Mouse (Mus musculus) CD4-positive, CD25-positive, alpha-beta regulatory T cell, adult 2 months (primary cell): ENCODE measurements around the gene Rpl18a.

ENCODE experiments used
- DNase-seq: peaks from one replicate; pipeline ENCODE4 v3.0.0-alpha.2; 2012; ENCODE audit warnings: low read depth, low spot score

Gene Rpl18a

DNA sequence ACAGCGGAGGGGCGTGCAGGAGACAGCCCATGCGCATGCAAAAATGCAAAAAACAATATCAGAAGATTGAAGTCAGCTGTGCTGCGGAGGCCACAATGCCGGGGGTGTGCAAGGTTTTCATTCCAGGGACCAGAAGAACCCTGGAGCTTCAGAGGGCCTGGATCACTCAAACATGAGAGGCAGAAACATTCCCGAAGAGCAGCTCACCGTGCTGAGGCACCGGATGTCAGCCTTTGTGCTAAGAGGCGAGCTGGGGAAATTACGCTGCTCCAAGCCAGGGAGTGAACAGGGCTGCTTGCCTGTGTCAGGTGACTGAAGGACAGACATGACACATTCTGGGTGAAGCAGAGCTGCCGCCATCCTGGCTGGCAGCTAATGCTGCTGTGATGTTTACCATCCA, 16.7 kb downstream of the Rpl18a start:
- no peak for DNase-seq

DNA sequence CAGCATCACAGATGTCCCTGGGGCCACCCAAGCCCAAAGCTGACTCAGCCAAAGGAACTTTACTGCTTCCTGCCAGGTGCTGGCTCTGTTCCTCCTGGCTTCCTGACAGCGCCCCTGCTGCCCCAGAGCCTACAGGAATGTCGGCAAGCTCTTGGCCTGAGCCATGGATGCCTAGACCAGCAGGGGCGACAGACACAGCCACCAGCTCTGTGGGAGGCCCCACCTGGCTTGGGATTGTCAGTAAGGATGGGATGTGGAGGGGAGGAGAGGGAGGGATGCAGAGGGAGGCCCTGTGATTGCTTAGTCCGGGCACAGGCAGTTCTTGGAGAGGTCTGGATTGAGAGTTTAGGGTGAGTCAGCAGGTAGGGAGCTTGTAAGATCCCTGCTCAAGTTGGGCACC, 17.1 kb downstream of the Rpl18a start:
- no peak for DNase-seq

DNA sequence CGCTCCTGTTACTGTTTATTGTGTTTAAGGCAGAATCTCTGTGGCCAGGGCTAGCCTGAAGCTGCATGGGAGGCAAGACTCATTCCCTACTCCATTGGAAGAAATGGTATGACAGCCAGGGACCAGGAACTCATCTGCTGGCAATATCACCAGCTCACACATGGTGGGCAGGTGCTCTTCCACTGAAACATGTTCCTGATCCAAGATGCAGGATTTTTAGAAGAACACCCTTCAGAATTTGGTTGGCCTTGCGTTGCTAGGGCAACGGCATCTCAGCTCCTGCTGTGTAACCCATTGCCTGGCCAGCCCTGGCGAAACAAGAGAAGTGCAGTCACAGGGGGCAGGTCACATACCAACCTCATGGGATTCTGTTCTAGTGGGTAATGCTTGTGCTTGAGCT, 17.7 kb downstream of the Rpl18a start:
- no peak for DNase-seq

DNA sequence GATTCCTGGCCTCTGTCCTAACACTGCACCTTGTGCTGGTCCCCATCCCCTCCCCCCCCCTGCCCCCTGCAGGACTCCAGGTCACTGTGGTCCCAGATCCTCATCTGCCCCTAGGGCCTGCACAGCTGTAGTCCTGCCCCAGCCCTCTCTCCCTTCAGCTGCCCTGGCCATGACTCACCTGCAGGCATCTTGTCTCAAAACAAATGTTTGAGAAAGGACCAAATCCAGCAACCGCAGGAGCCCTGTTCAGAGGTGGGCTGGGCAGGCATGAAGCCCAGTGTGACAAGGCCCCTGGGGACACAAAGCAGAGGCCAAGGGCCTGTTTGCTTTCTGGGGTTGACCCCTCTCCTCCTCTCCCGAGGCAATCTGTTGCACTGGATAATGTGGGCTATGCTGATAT, 19.0 kb downstream of the Rpl18a start:
- no peak for DNase-seq

DNA sequence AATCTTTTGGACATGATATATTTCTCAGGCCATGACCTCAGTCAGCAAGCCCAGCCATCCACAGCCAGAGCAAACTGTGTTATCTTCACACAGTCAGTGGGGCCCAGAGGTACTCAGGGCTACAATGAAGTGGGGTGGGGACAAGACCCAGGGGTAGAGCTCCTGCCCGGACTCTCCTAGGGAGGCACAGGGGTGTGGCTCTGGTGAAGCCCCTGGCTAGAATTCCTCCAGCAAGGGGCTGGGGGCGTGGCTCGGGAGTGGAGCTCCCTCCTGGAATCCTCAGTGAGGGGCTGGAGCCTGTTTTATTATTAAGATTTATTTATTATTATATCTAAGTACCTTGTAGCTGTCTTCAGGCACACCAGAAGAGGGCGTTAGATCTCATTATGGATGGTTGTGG, 20.8 kb downstream of the Rpl18a start:
- DNase-seq = no peak

DNA sequence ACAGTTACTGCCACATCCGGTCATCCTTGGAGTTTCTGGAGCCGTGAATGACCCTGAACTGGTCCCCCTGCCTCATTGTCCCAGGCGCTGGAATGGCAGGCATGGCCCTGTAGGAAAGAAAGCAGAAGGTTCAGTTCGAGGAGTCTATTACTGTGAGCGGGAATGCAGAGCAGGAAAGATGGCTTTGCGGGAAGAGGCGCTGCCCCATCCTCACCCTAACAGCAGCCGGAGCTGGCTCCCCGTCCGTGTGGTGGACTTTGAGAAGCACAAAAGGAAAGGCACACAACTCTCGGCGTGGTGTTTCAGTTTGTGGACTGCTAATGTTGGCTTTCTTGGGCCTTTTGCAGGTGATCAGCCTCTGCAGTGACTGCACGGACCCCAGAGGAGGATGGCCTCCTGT, 22.8 kb downstream of the Rpl18a start:
- DNase-seq = no peak

DNA sequence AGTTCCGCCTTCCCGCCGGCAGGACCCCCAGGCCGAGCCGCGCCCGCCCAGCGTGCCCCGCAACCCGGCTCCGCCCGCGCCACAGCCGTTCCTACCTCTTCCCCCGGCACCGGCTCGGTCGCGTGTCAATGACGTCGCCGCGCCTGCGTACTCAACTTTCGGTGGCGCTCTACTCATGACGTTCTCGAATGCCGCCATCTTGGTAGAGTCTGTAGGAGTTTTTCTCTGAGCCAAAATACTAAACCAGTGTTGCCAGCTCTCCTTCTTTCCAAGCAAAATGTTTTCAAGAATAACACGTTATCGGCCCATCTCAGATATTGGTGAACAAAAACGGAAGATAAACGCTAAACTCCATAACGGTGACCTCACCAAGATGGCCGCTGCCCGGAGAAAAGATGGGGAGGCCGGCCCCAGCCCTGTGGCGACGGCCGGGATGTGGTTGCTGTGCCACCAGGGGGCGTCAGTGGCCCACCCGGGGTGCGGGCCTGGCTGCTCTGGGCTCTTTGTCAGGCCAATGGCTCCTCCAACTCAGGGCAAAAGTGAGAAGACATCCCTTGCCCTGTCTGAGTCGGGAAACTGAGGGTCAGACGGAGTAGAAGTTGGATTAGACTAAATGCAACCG, 23.7 kb downstream of the Rpl18a start, which contains the start of gene Ccdc124:
Ccdc124 (minus strand) TSS at position 572 of the 622 bp plus-strand sequence.
- peak; percentile 97 for DNase-seq

DNA sequence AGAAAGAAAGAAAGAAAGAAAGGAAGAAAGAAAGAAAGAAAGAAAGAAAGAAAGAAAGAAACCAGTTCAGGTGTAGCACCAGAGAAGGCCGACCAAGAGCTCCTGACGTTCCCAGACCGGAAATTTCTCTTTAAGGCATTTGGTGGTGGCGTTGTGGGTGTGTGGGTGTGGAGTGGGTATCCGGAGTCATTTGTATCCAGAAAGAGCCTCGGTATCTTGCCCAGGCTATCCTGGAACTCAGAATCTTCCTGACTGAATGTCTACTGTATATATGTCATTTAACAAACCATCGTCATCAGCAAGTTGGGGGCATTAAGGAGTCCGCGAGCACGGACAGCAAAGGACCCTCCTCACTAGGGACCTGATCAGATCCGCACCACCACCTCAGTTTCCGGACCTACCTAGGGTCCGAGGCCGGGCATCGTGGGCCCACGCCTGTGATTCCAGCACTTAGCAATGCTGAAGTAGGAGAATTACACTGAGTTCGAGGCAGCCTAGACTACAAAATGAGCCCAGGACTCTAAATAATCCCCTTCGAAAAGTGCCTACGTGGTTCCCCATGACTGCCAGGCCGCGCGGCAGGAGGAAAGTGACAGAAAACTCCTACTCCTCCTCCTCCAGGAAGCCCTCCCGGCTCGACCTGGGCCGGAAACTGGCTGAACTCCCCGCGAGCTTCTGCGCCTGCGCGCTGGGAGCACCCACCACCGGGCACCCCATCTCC, 24.4 kb downstream of the Rpl18a start:
- peak; percentile 45 for DNase-seq

DNA sequence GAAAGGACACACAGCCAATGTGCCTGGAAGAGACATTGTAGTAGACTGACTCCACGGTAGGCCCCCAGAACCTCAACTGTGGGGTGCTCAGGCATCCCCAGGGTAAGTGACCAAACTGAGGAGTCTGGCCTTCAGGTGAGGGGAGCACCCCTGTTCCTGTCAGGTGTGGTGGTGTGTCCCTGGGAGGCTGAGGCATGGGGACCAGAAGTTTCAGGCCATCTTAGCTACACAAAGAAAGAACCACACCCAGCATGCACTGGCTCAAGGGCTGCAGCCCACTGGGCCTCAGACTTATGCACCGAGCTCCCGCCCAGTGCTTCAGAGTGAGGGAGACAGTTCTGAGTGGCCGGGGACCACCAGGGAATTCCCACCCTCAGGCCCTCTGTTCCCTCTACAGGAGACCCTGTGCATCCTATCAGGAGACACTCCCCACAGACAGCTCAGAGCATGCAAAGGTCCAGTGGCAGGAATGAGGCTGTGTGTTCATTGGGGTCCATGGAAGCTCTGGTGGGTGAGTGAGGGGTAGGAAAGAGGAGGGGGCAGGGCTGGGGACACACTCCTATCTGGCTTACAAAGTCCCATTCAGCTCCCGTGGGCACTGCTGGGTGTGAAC, 25.9 kb downstream of the Rpl18a start:
- no peak for DNase-seq

DNA sequence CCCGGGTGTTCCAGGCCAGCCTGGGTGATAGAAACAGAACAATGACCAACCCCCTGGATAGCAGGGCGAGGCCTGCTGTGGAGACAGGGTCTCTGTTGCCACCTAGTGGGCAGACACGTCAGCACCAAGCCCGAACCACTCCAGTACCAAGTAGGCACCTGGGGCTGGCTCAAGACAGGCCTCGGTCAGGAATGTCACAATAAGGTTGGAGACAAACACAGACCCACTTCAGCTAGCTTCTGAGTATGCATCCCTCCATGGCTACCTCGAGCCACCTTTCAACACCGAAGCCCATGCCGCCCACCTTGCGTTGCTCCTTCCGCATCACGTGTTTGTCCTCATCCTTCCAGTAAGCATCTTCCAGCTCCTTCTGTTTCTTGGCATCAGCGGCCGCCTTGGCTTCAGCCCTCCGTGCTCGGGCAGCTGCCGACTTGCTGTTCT, 27.6 kb downstream of the Rpl18a start:
- DNase-seq = peak; percentile 89

DNA sequence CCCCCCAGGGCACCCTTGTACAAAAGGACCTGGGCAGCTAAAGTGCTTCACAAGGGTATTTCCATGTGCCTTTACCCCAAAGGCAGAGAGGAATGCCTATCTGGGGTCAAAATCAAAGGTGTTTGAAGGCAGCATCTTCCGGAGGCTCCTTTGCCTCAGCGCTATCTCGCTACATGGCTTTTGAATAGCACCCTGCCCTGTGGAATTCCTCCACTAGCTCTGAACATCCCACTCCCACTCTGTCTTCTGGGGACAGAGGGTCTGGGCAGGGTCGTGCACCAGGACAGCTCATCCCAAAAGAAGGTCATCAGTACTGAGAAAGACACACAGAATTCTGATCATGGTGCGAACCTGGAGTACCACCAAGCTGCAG, 28.0 kb downstream of the Rpl18a start:
- DNase-seq = no peak

DNA sequence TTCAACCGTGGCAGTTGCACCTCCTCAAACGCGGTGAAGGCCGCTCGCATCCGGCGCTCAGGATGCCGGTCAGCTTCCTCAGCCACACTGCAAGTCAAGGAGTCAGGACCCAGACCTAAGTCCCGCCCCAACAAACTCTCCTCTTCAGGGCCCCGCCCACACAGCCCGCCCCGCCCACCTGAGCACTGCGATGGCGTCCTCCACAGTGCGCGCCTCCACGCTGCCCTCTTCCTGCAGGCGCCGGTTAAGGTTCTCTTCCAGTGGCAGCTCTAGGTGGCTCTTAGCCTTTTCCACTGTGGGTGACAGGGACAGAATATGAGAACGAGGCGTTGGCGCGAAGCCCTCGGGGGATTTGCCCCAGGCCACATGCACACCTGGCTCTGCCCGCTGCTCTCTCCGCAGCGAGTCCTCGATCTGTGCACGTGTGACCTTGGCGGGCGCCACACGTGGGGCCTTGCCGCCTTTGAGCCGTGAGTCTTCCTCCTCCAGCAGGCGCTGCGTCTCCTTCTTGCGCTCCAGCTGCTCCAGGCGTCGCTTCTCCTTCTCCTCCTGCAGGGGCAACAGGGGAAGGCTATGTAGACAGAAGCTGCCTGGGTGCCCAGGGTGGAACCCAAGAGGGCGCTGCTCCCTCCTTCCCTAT, 28.5 kb downstream of the Rpl18a start:
- peak; percentile 81 for DNase-seq

DNA sequence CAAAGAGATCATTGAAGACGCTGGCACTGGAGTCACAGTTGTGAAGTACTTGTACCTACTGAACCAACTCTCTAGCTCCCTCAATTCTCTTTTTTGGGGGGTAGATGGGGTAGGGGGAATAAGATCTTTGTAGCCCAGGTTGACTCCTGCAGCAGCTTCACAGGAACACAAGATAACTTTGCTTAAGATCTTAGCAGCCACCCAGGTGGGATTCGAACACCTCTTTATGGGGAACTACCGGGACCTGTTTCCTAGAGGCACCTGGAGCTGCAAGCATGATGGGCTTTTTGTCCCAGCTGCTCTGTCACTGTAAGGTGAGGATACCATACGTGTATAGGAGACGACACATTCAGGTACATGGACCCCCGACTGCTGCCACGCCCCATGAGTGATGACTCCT, 30.6 kb downstream of the Rpl18a start:
- no peak for DNase-seq

DNA sequence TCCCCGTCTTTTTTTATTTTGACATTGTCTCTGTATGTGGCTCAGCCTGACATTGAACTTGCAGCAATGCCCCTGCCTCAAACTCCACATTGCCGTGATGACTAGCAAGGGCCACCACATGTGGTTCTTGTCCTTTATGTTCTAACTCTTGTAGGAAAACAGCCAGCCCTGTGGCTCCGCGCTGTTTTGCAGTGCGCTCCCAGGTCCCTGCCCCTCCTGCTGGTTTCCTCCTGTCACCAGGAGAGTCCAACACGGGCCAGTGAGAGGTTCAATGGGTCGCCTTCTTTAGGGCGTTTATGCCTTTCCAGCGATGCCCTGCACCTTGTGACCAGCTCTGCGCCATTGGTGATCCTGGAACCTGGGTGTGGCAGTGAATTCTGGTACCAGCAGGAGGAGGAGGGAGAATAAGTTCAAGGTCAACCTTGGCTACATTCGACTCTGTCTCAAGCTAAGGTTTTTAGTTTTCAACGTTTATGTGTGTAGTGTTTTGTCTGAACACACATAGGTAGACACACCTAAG, 31.2 kb downstream of the Rpl18a start:
- DNase-seq = no peak

DNA sequence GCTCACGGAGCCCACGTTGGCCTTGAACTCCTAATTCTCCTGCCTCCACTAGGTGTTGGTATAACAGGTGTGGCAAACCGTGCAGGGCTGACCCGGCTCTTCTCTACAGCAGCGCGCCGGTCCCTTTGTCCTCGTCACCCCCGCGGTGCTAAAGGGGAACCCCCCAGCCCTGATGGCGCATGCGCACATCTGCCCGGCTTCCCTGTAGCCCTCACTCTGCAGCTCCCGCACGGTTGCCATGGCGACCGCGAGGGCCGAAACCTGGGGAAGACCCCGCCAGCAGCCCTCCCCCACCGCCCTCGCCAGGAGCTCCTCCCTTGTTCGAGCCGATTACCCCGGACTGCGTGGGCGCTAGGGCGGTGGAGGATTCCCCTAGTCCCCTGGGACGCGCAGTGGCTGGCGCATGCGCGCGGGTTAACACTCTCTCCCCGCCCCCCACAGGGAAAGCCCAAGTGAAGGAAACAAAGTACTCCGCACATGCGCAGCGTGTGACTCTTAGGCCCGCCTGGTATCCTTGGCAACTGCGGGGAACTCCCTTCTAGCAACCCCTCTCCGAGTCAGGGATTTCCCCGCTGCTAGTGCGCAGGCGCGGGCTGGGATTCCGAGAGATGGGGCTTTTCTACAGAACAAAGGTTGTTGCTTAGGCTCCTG, 31.7 kb downstream of the Rpl18a start:
- DNase-seq = peak; percentile 100

DNA sequence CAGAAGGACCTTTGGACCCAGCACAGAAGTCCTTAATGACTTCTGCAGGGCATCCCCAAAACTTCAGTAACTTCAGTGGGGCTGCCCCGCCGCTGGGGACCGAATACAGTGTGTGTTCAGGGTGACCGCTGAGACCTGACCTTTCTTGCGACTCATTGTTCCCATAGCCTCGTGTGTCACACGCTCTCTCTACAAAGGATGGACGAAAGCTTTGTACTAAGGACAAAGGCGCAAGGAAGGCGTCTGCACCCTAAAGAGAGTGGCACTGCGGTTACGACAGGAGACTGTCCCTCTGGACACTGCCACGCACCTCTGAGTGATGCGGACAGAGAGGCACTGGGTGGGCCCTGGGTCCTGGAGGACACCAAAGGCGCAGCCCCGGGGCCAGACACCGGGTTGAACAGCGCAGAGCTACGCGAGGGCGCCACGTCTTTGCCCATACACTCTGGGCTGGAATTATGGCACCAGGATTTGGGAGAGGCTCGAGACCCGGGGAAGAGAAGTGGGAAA, 32.4 kb downstream of the Rpl18a start:
- peak; percentile 49 for DNase-seq

DNA sequence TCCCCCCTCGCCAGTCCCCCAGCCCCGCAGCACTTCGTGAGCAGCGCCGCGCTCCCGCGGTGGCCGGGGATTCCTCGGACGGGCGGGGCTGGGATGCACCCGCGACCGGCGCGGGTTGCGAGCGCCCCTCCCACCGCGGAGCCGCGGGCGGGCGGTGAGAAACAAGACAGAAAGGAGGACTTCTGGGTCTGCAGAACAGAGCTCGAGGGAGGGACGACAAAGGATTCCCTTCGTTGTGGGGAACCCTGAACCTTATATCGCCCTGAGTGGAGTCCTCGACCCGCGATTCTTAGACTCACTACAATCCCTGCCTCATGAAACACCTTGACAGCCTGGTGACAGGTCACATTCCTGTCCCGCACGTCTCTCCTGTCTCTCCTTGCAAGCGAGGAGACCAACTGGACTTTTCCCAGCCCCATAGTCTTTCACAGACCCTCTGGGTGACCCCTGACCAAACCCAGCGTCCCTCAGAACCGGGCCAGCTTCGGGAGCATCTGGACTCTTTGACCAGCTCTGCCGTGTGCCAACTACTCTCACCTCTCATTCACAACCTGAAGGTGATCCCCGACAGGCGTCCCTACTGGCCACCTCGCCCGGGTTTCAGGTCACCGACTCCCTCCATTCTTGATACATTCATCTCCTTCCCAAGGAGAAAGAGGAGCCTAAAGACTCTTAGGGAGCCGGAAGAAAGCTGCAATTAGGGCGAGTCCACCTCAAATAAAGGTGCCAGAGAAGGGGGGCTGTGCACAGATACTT, 33.1 kb downstream of the Rpl18a start:
- peak; percentile 64 for DNase-seq

DNA sequence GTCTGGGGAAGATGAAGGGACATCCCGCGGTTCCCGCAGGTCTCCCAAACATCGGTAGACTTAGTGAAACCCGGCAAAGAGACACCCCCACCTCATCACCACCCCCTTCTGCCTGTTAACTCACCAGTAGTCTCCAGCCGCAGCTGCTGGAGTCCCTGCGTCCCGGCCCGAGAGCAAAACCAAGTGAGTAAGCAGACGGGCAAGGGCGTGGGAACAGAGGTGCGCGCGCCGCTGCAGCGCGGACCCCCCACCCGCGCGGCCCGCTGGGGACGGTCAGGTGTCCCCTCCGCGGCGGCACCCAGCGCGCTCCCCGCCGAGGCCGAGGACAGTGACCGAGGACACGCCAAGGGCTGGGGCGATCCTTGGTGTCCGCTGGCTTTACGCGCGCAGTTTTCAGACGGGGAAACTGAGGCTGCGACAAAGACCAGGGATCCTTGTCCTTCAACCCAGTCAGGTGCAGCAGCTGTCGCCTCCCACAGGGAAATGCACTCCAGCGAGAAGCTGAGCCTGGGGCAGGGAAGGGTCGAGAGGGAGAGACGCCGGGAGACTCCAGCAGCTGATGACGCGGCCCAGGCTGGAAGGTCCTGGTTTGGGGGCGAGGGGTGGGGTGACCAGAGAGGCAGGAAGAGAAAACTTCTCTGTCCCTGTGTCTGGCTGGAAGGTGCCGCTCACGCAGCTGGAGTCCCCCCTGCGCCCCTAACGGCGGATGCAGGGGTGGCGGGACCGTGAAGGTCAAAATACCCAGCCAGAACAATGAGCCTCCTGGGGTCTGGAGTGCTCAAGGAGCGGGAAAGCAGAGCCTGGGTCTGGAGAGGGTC, 34.2 kb downstream of the Rpl18a start, which contains the start of gene Kcnn1:
Kcnn1 (minus strand) TSS at position 435 of the 818 bp plus-strand sequence.
- DNase-seq = peak; percentile 47

DNA sequence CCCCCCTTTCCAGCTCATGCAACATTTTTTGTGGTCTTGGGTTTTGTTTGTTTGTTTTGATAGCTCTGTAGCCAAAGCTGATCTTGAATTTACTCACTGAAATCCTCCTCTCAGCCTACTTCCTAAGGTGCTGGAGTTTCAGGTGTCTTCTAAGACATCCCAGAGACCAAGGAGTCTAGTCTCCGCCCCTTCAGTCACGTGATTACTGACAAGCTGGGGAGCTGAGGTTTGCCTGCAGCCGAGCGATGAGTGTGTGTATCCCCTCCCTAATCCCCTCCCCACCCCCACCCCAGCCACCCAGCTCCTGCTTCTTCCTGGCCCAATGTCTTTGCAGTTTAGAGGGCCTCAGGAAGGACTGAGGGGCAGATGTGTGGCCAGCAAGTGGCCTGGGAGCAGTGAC, 39.7 kb downstream of the Rpl18a start:
- peak; percentile 52 for DNase-seq
